Mouse (Mus musculus) kidney, postnatal 0 days (tissue): ENCODE results near the gene Sgpl1. TPM values are rescaled to one million over a fixed set of nuclear protein-coding genes. Genes with fewer than 3 reads are reported as not detected.

Experiments used
- ATAC-seq: fragments of 200-750 bp; cut with Nextera tagmentation; replicated peaks from 2 replicates; pipeline ENCODE4 v1.8.0; 2017; ENCODE audit warnings: low read depth, moderate number of reproducible peaks, moderate TSS enrichment, moderate library complexity; ENCODE audit not compliant: low FRiP score
- DNase-seq: peaks from one replicate; pipeline ENCODE4 v3.0.0-alpha.2; 2016; ENCODE audit warnings: low spot score
- H3K27ac ChIP-seq: fragments of 300-500 bp; sonication (generic); 2 replicates; pipeline ENCODE4 v1.5.1; 2014; ENCODE audit warnings: mild to moderate bottlenecking
- H3K27me3 ChIP-seq: fragments of 300-500 bp; sonication (generic); 2 replicates; pipeline ENCODE4 v1.6.1; 2014; ENCODE audit warnings: low read length, mixed read lengths; ENCODE audit not compliant: insufficient read depth
- H3K36me3 ChIP-seq: fragments of 300-500 bp; sonication (generic); 2 replicates; pipeline ENCODE4 v1.6.1; 2014; ENCODE audit warnings: low read length, mixed read lengths; ENCODE audit not compliant: insufficient read depth
- H3K4me1 ChIP-seq: fragments of 300-500 bp; sonication (generic); replicated peaks from 2 replicates; pipeline ENCODE4 v1.6.1; 2014; ENCODE audit warnings: antibody characterized with exemption, low read length, mixed read lengths; ENCODE audit not compliant: insufficient read depth
- H3K4me2 ChIP-seq: fragments of 300-500 bp; sonication (generic); 2 replicates; pipeline ENCODE4 v1.6.1; 2014; ENCODE audit warnings: mild to moderate bottlenecking, low read length, moderate library complexity, mixed read lengths
- H3K4me3 ChIP-seq: fragments of 300-500 bp; sonication (generic); replicated peaks from 2 replicates; pipeline ENCODE4 v1.5.1; 2014; ENCODE audit warnings: low read depth, low read length
- H3K9ac ChIP-seq: fragments of 300-500 bp; sonication (generic); 2 replicates; pipeline ENCODE4 v1.6.1; 2014; ENCODE audit warnings: low read depth, low read length
- H3K9me3 ChIP-seq: fragments of 300-500 bp; sonication (generic); replicated peaks from 2 replicates; pipeline ENCODE4 v1.6.1; 2016; ENCODE audit warnings: low read length, inconsistent platforms, mixed read lengths
- CTCF ChIP-seq: IDR thresholded peaks from 2 replicates; pipeline ENCODE4 v1.5.1; 2016; ENCODE audit warnings: antibody characterized with exemption, low read depth, mild to moderate bottlenecking, moderate library complexity
- WGBS: fragments of 180-500 bp; shearing (Covaris S2); extraction: QIAGEN DNeasy Blood & Tissue Kit; methylation state at CpG from one replicate; pipeline ENCODE4 v1.1.7; 2014; 5-methylcytosine and 5-hydroxymethylcytosine counted together
- polyA plus RNA-seq: library from polyadenylated mRNA; unstranded; fragments of >200 nt; fragmentation: Nextera tagmentation; extraction: Ambion mirVana; gene quantifications from 2 replicates; pipeline ENCODE4 v1.2.1, GENCODE M21; 2015

Sgpl1 gene
- polyA plus RNA-seq, 1 experiment from 2014 or later = 54.5 TPM

DNA sequence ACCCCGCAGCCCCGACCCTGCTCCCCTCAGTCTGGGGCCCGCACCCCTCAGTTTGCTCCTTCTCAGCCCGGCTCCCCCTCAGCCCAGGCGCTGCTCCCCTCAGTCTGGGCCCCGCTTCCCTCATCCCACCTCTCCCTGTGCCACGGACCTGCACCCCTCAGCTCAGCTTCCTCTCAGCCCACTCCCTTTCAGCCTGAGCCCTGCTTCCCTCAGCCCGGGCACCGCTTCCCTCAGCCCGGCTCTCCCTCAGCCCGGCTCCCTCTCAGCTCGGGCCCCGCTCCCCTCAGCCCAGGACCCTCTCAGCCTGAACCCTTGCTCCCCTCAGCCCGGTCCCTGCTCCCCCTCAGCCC lies 721 bp downstream of the Sgpl1 start:
- DNase-seq (peak; percentile 42), ATAC-seq (peak; percentile 52)
- Histone ChIP-seq H3K9me3 (no peaks in the 10 kb centered on the region), H3K9ac (peak overlapping the region; percentile 90), H3K36me3 (no peaks in the 10 kb centered on the region), H3K27ac (peak overlapping the region; percentile 98), H3K4me3 (peak overlapping the region; percentile 84), H3K4me2 (peak overlapping the region; percentile 99), H3K4me1 (peaks cover 3% of the 10 kb centered on the region; the same call in 1 of the 2 replicates), H3K27me3 (no peaks in the 10 kb centered on the region)
- no peak for TF ChIP-seq CTCF
- WGBS = under 1% methylated on average over 14 of the region's 14 CpGs

DNA sequence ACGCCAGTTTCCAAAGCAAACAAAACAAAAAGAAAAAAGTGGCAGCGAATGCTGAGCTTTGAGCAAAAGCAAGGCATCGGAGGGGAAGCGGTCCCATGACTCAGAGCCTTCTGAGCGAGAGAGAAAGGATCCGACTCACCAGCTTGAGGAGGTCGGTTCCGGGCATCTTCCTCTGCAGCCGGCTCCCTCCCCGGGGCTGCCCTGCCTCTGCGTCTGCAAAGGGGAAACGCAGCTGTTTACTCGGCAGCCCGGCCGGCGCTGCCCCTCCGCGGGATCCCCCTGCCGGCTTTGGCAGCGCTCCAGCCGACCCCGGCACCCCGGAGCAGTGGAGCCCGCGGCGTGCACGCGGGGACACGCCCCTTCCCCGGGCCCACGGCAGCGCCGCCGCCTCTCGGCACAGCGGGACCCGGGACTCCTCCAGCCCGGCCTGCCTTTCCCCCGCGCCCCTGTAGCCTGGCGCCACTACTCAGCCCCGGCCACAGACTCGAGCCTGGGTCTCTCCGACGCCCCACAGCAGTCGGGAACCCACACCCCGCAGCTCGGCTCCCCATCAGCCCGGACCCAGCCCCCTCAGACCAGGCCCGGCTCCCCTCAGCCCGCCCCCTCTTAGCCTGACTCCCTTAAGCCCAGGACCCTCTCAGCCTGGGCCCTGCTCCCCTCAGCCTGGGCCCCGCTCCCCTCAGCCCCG lies 1.2 kb downstream of the Sgpl1 start:
- ATAC-seq = peak; percentile 43
- Histone ChIP-seq H3K4me3 (peak overlapping the region; percentile 84), H3K27ac (peak overlapping the region; percentile 98), H3K36me3 (0 out of 2 replicates have a peak, but pooled peaks cover 3% of the 10 kb centered on the region), H3K4me2 (peak overlapping the region; percentile 99), H3K9me3 (no peaks in the 10 kb centered on the region), H3K4me1 (peaks cover 3% of the 10 kb centered on the region; the same call in 1 of the 2 replicates), H3K9ac (peak overlapping the region; percentile 90), H3K27me3 (no peaks in the 10 kb centered on the region)
- WGBS = 1% methylated on average over 46 of the region's 53 CpGs
- no peak for TF ChIP-seq CTCF
- DNase-seq = peak; percentile 69

DNA sequence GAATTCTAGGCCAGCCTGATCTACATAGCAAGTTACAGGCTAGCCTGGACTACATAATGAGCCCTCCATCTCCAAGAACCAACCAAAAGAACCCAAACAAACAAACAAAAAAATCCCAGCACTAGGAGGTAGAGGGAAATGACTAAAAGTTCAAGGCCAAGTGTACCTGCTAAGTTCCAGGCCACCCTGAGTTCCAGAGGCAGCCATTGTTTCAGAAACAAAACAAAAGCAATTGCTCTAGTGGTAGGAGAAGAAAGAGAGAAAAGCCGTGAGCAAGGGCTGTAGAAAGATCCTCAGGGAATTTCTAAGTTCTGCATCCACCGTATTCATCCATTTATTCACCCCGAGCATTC lies 1.8 kb downstream of the Sgpl1 start:
- TF ChIP-seq CTCF = no peak
- Histone ChIP-seq H3K4me1 (peaks cover 3% of the 10 kb centered on the region; the same call in 1 of the 2 replicates), H3K4me3 (peak overlapping the region; percentile 84), H3K27me3 (no peaks in the 10 kb centered on the region), H3K27ac (peak overlapping the region; percentile 98), H3K4me2 (peak overlapping the region; percentile 99), H3K9ac (peak overlapping the region; percentile 90), H3K9me3 (no peaks in the 10 kb centered on the region), H3K36me3 (0 out of 2 replicates have a peak, but pooled peaks cover 4% of the 10 kb centered on the region)
- 0% methylated on average over 3 of the region's 3 CpGs for WGBS
- DNase-seq (no peak), ATAC-seq (no peak)

DNA sequence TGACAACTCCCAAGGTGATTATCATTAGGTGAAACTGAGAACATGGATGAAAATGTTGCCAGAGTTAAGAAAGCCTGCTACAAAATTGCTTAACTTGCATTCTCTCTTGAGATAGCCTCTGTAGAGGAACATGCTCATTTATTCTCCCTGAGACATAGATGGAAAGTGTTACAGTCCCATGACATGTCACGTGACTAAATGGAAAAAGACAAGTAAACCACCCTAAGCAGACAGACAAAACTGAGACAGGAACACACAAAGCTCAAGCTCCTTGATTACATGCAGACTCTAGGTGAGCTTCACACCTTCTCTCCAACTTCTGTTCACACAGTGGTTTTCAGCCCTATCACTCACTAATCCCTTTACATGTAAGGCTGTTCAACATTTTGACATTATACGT lies 4.2 kb downstream of the Sgpl1 start:
- DNase-seq (no peak), ATAC-seq (no peak)
- H3K9me3 ChIP-seq = no peaks in the 10 kb centered on the region
- no peaks in the 10 kb centered on the region for H3K27me3 ChIP-seq
- no peak for TF ChIP-seq CTCF
- 96% methylated on average over 2 of the region's 2 CpGs for WGBS
- H3K4me2 ChIP-seq = no peak overlapping the region
- H3K36me3 ChIP-seq = 0 out of 2 replicates have a peak, but pooled peaks cover 8% of the 10 kb centered on the region
- peaks cover 3% of the 10 kb centered on the region; the same call in 1 of the 2 replicates for H3K4me1 ChIP-seq
- no peak overlapping the region for H3K27ac ChIP-seq
- H3K4me3 ChIP-seq = no peak overlapping the region
- no peak overlapping the region for H3K9ac ChIP-seq

DNA sequence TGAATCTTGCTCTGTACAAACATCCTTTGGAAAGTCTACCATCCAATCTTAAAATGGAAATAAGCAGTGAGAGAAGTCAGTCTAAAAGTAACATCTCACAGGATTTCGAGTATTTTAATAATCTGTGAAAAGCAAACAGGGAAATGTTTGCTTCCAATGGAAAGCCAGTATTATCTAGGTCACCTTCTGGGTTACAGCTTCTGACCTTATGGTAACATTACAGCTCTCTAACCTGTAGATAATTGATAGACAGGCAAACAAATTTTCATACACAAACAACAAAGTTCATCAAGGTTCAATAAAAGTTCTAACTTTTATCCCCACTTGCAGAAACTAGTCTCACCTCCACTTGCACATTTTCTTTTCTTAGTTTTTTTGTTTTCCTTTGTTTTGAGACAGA lies 9.9 kb downstream of the Sgpl1 start:
- Histone ChIP-seq H3K27ac (no peak overlapping the region), H3K9ac (no peak overlapping the region), H3K4me3 (no peak overlapping the region), H3K36me3 (0 out of 2 replicates have a peak, but pooled peaks cover 8% of the 10 kb centered on the region), H3K9me3 (no peaks in the 10 kb centered on the region), H3K4me2 (no peak overlapping the region), H3K4me1 (no peaks in the 10 kb centered on the region), H3K27me3 (no peaks in the 10 kb centered on the region)
- ATAC-seq = no peak
- DNase-seq = no peak
- 78% methylated on average over 1 of the region's 1 CpGs for WGBS
- no peak for TF ChIP-seq CTCF

DNA sequence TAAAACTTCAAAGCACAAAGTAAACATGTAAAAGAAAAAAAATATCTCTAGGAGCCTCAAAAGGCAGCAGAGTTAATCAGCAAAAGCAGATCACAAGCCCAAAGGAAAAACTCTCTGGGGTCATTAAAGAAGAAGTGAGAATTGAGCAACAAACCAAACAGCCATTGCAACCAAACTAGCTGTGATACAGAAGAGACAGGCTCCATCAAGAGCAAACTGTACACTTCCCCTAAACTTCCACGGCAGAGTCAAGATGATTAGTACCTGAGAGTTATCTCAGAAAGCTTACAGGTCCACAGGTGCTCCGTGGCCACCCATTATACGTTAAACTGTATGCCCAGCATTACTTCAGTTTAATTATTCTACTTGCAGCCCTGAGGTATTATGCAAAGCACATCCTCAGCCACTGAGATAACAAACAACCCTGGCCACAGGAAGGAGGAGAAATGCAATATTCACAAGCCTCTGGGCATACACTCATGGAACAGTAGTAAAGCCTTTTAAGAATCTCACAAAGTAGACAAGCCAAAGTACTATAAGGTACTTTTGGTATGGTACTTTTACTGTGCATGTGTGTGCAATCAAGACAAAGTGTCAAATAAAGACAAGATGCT lies 12.2 kb downstream of the Sgpl1 start:
- DNase-seq (no peak), ATAC-seq (no peak)

More for the DNA sequence above, 12.2 kb downstream of the Sgpl1 start:
- Histone ChIP-seq H3K4me2 (no peak overlapping the region), H3K4me1 (no peaks in the 10 kb centered on the region), H3K9me3 (no peaks in the 10 kb centered on the region), H3K4me3 (no peak overlapping the region), H3K27ac (no peak overlapping the region), H3K27me3 (no peaks in the 10 kb centered on the region), H3K36me3 (0 out of 2 replicates have a peak, but pooled peaks cover 10% of the 10 kb centered on the region), H3K9ac (no peak overlapping the region)
- no peak for TF ChIP-seq CTCF
- 53% methylated on average over 3 of the region's 3 CpGs for WGBS
